Mouse (Mus musculus): Measurements from ENCODE around the gene Scimp.

Scimp gene

DNA sequence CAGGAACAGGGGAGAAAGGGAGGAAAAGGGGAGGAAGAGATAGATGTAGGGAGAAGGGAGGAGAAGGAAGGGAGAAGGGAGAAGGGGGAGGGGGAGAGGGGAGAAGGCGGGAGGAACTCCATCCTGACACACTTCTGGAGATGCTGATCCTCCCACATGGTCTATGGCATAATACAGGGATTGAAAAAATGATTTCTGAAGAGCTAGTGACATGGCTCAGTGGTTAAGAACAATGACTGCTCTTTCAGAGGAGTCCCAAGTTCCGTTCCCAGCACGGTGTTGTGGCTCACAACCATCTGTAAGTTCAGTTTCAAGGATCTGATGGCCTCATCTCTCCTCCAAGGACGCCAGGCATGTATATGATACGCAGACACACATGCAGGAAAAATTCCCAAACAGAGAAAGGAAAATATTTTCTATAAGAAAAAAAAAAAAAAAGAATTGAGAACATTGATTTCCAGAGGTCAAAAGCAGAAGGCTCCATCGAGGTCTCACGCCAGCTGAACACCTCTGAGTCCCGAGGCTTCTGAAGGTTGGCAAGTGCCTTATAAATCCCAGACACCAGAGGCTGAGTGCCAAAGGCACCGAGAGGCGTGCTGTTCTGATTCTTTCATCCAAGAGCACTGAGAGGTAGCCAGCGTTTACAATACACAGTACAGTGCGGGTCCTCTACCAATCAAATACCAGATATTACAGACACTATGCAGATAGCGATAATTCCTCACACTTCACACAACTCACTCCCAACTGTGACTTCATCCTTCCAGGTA lies 730 bp downstream of the Scimp start:
- no peak for DNase-seq (ENCODE audit: low spot score)

GRCm38 (mm10) chr11:70811041-70811440 lies 1.3 kb downstream of the Scimp start:
- DNase-seq (ENCODE audit: low spot score): no peak

GRCm38 (mm10) chr11:70809011-70809410 lies 3.4 kb downstream of the Scimp start:
- DNase-seq (ENCODE audit: low spot score): no peak

DNA sequence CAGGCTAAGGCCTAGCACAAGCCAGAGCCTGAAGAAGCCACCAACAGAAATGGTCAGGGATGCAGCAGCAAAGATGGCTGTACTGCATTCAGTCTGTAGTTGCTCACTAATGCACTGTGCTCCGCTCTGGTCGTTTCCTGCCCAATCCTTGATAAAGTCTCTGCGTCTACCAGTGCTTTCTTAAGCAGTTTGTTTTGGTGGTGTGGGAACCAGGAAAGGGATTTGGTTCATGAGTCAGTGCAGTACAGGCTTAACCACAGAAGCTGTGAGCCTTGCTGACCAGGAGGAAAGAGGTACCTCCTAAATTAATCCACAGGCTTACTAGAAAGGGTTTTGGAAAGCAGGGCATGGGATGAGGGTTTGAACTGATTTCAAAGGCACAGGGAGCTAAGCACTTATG lies 4.3 kb downstream of the Scimp start:
- DNase-seq (ENCODE audit: low spot score): no peak

GRCm38 (mm10) chr11:70807630-70808029 lies 4.8 kb downstream of the Scimp start:
- DNase-seq (ENCODE audit: low spot score): no peak

DNA sequence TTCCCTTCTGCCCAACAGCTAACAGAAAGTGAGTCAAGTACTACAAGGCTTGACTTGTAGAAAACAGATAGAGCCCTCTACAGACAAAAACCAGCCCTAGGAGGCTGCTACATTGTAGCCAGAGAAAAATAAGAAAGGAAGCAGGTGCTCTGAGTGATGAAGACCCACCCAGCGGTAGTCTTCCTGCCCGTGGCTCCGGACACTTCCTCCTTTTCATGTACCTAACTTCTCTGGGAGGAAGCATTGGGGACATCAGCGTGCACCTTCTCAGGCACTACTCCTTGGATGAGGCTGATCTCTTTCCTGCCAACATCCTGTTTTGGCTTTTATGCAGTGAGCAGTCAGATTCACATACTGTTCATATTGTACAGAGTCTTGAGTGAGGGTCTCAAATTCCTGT lies 5.7 kb downstream of the Scimp start:
- DNase-seq (ENCODE audit: low spot score): no peak

DNA sequence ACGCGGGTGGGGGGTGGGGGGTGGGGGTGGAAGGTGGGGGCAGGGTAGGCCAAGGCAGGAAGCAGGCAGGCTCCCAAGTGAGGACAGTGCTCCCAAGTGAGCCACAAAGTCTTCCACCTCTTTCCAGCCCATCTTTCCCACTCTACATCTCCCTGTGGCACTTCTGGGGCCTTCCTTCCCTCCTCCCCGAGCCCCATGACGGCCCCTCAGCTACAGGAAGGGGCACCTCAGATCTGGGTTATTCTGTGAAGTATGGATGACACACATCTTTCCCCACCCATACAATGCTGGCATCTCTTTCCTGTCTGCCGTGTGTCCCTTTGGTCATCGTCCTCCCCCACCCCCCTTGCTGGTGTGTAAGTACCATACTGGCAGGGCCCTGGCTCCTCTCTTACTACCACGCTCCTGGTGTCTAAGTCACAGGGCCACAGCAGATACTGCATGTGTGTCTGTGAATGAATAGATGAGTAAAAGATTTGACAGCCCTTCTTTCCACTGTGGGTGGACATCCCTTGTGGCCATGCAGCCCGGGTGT lies 6.7 kb downstream of the Scimp start:
- DNase-seq (ENCODE audit: low spot score): no peak

GRCm38 (mm10) chr11:70804395-70804794 lies 8.0 kb downstream of the Scimp start:
- DNase-seq (ENCODE audit: low spot score): no peak

DNA sequence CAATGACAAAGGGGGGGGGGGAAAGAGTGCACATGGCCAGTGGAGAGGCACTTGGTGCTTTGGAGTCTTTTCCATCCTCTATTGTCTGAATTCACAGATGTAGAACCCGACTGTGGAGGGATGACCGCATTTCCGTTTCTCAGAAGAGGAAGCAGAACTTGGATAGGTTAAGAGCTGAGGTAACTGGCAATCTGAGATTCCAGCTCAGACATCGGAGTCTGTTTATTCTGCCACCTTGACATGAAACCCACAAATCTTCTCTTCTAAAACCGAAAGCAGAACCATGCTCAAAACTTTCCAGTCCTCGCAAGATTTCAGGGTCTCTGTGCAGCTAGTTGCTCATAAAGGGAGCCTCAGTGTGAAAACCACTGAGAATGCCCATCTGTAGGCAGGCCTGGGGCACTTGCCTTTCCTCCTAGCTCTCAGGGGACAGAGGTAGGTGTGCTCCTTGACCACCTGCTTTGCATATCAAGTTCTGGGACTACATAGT lies 8.6 kb downstream of the Scimp start:
- DNase-seq (ENCODE audit: low spot score): no peak

- no peak for DNase-seq (ENCODE audit: low spot score)
Observed at GRCm38 (mm10) chr11:70802865-70803261, 9.5 kb downstream of the Scimp start.

- DNase-seq (ENCODE audit: low spot score): no peak
Observed at GRCm38 (mm10) chr11:70802208-70802864, 10.1 kb downstream of the Scimp start.

- no peak for DNase-seq (ENCODE audit: low spot score)
Observed at GRCm38 (mm10) chr11:70792409-70792808, 20.0 kb downstream of the Scimp start.

- DNase-seq (ENCODE audit: low spot score): no peak
Observed at GRCm38 (mm10) chr11:70791676-70792075, 20.7 kb downstream of the Scimp start.

- DNase-seq (ENCODE audit: low spot score): no peak
Observed at GRCm38 (mm10) chr11:70790874-70791551, 21.4 kb downstream of the Scimp start.

DNA sequence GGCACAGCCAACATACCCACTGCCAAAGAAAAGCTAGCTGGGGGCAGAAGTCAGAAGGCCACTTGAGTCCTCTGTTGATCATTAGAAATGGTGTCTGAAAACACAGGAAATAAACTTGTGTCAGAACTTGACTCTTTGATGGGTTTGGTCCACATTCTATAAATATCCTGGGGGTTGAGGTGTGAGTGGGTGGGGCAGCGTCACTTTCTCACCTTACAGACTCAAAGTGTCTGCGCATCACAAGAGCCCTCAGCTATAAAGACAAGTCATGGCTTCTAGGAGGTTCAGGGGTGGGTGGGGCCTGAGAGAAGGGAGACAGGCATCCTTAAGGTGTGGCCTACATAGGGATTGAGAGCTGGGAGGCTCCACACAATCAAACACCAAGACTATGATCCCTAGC lies 22.0 kb downstream of the Scimp start:
- no peak for DNase-seq (ENCODE audit: low spot score)

DNA sequence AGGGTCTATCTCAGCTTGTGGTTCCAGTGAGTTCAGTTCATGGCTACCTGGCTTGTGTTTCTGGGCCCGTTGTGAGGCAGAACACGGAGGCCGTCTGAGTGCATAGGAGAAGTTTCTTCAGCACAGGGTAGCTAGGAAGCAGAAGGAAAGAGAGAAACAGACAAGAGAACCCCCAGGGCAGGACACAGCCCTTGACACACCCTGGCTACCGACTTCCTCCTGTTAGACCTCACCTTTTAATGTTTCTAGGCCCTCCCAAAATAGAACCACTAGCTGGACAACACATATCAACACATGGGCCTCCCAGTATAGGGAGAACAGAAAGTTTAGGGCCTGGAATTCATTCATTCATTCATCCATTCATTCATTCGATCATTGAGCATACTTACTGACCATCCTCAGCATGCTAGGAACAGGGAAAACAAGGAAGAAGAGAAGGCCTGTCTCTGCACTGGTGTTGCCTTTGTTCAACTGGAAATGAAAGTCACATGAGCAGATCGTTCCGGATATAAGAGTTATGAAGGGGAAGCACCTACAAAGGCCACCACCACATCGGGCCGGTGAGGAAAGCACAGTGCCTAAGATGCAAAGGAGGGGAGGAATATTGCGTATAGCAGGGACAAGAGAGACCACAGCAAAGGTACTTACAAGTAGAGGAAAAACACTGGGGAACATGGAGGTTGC lies 23.3 kb downstream of the Scimp start:
- DNase-seq (ENCODE audit: low spot score): no peak

DNA sequence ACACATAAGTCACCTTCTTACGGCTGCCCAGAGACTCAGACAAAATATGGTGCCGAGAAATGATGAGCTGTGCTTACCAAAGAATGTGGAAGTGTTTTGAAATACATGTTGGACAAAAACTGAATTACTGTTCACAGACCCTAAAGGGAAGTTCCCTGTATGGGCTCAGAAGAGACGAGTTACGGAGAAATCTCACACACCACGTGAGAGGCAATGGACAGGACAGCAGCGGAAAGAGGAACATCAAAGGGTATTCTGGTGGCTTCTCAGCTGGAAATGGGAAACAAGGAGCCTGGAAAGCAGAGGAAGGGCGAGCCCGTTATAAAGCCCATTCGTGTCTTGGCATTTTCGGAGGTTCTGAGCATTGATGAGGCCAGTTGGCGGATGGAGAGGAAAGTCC lies 25.3 kb downstream of the Scimp start:
- DNase-seq (ENCODE audit: low spot score): no peak

- DNase-seq (ENCODE audit: low spot score): no peak
Observed at GRCm38 (mm10) chr11:70785908-70786307, 26.5 kb downstream of the Scimp start.

GRCm38 (mm10) chr11:70778058-70778457 lies 34.3 kb downstream of the Scimp start:
- peak; percentile 38 for DNase-seq (ENCODE audit: low spot score)

DNA sequence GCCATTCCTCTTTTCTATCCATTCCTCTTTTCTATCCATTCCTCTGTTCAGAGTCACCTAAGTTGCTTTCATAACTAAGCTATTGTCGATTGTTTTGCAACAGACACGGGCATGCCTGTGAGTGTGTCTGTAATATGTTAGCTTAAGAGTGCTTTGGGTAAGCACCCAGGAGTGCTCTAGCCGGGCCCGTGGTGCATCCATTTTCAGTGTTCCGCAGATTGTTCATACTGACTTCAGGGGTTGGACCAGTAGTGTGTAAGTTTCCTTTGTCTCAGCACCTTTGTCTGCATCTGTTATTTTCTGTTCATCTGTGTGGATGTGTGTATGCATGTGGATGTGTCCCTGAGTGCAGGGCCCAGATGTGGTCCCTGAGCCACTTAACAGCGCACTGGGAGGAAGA lies 34.8 kb downstream of the Scimp start:
- no peak for DNase-seq (ENCODE audit: low spot score)

- DNase-seq (ENCODE audit: low spot score): peak; percentile 87
Observed at GRCm38 (mm10) chr11:70776830-70777571, 35.4 kb downstream of the Scimp start.

Data from embryo, embryonic 10 days (tissue).